Mouse (Mus musculus): Measurements from ENCODE around the gene Vmn1r175. TPM values are rescaled to one million over a fixed set of nuclear protein-coding genes. Genes with fewer than 3 reads are reported as not detected.

Vmn1r175 gene
- total RNA-seq (2023): not detected

GRCm38 (mm10) chr7:23810543-23810942, at the start of gene Vmn1r175:
TSS of gene Vmn1r175 (minus strand) at chr7:23810643.

GRCm38 (mm10) chr7:23837272-23837671, 26.8 kb upstream of the Vmn1r175 start, which contains the start of gene Vmn1r176:
TSS of gene Vmn1r176 (minus strand) at chr7:23837372.

Other genes starting within 250 kb of the Vmn1r175 start
- gene Vmn1r169, start 235.1 kb downstream of the Vmn1r175 start, total RNA-seq (2023): not detected
- not detected for gene Vmn1r170, start 204.5 kb downstream of the Vmn1r175 start, total RNA-seq (2023)
- not detected for gene Vmn1r171, start 179.9 kb downstream of the Vmn1r175 start, total RNA-seq (2023)
- not detected for gene Vmn1r172, start 152.3 kb downstream of the Vmn1r175 start, total RNA-seq (2023)
- gene Vmn1r173, start 109.9 kb downstream of the Vmn1r175 start, total RNA-seq (2023): not detected
- gene Vmn1r174, start 58.4 kb downstream of the Vmn1r175 start, total RNA-seq (2023): not detected
- gene Vmn1r176, start 26.7 kb upstream of the Vmn1r175 start, total RNA-seq (2023): not detected
- gene Vmn1r177, start 55.8 kb upstream of the Vmn1r175 start, total RNA-seq (2023): not detected
- gene Vmn1r178, start 81.4 kb upstream of the Vmn1r175 start, total RNA-seq (2023): not detected
- gene Vmn1r179, start 116.3 kb upstream of the Vmn1r175 start, total RNA-seq (2023): not detected
- not detected for gene Vmn1r180, start 140.0 kb upstream of the Vmn1r175 start, total RNA-seq (2023)
- gene Vmn1r181, start 164.0 kb upstream of the Vmn1r175 start, total RNA-seq (2023): not detected
- not detected for gene V1rd19, start 191.0 kb upstream of the Vmn1r175 start, total RNA-seq (2023)
- not detected for gene Vmn1r183, start 242.6 kb upstream of the Vmn1r175 start, total RNA-seq (2023)